Mouse (Mus musculus): ENCODE data around the gene Gm37240. TPM values are rescaled to one million over a fixed set of nuclear protein-coding genes. Genes with fewer than 3 reads are reported as not detected.

Gm37240 gene
- total RNA-seq, 1 experiment = 1.2 TPM

DNA sequence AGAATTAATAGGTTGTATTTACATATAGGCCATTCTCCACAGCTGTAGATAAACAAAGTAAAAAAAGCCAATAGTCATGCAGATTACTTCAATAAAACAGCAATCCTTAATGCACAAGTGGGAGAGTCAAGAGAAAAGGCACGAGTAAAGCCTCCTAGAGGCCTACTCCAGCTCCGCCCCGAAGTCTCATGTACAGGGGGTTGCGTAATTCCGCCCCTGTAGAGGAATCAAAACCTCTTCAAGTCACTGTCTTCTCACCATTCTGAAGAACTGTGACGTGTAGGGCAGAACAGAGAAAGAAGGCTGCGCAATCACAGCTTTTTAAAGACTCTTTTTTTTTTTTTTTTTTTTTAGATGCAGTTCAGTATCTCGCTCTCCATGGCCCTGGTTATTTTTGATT, 393.5 kb downstream of the Gm37240 start:
- no peak for DNase-seq (ENCODE audit: low read depth, low spot score)
- TF ChIP-seq ZNF384 (IDR thresholded peaks at IDR 0.05; ENCODE audit: low read depth, low read length) (no peak), ZC3H11A (IDR thresholded peaks at IDR 0.05; ENCODE audit: borderline replicate concordance, low read depth, low read length) (no peak), MAFK (IDR thresholded peaks at IDR 0.05; ENCODE audit: insufficient read depth, low read depth, low read length) (no peak), HCFC1 (IDR thresholded peaks at IDR 0.05; ENCODE audit: borderline replicate concordance, insufficient read depth, low read length) (no peak), CHD2 (IDR thresholded peaks at IDR 0.05; ENCODE audit: low read depth, low read length) (no peak)
- in situ Hi-C loops (cut with MboI; ENCODE audit: low sequenced_read_pairs in 2 of 2, unreplicated experiment in 2 of 2) = no loop called here
- Histone ChIP-seq H3K9me3 (ENCODE audit: control insufficient read depth, insufficient read depth, low read depth, low read length) (no peaks in the 10 kb centered on the region), H3K4me3 (ENCODE audit: insufficient read depth in 1 of 2, low read depth in 1 of 2, low read length in 2 of 2, poor library complexity in 1 of 2, severe bottlenecking in 1 of 2) (no peak overlapping the region), H3K9ac (ENCODE audit: insufficient read depth, low read depth, low read length, poor library complexity, severe bottlenecking) (no peak overlapping the region), H3K4me1 (ENCODE audit: control insufficient read depth in 2 of 2, insufficient read depth in 2 of 2, low read length in 2 of 2, poor library complexity in 1 of 2) (no peaks in the 10 kb centered on the region), H3K27ac (ENCODE audit: insufficient read depth, low read depth, low read length, poor library complexity, severe bottlenecking) (no peak overlapping the region), H3K36me3 (ENCODE audit: control insufficient read depth, insufficient read depth, low read length, poor library complexity, severe bottlenecking) (no peaks in the 10 kb centered on the region)

- Histone ChIP-seq H3K9me3 (ENCODE audit: control insufficient read depth, insufficient read depth, low read depth, low read length) (no peaks in the 10 kb centered on the region), H3K9ac (ENCODE audit: insufficient read depth, low read depth, low read length, poor library complexity, severe bottlenecking) (no peak overlapping the region), H3K36me3 (ENCODE audit: control insufficient read depth, insufficient read depth, low read length, poor library complexity, severe bottlenecking) (no peaks in the 10 kb centered on the region), H3K27ac (ENCODE audit: insufficient read depth, low read depth, low read length, poor library complexity, severe bottlenecking) (no peak overlapping the region), H3K4me3 (ENCODE audit: insufficient read depth in 1 of 2, low read depth in 1 of 2, low read length in 2 of 2, poor library complexity in 1 of 2, severe bottlenecking in 1 of 2) (no peak overlapping the region), H3K4me1 (ENCODE audit: control insufficient read depth in 2 of 2, insufficient read depth in 2 of 2, low read length in 2 of 2, poor library complexity in 1 of 2) (no peaks in the 10 kb centered on the region)
- in situ Hi-C loops (cut with MboI; ENCODE audit: low sequenced_read_pairs in 2 of 2, unreplicated experiment in 2 of 2) = no loop called here
- TF ChIP-seq CHD2 (IDR thresholded peaks at IDR 0.05; ENCODE audit: low read depth, low read length) (no peak), ZNF384 (IDR thresholded peaks at IDR 0.05; ENCODE audit: low read depth, low read length) (no peak), ZC3H11A (IDR thresholded peaks at IDR 0.05; ENCODE audit: borderline replicate concordance, low read depth, low read length) (no peak), MAFK (IDR thresholded peaks at IDR 0.05; ENCODE audit: insufficient read depth, low read depth, low read length) (no peak), HCFC1 (IDR thresholded peaks at IDR 0.05; ENCODE audit: borderline replicate concordance, insufficient read depth, low read length) (no peak)
- DNase-seq (ENCODE audit: low read depth, low spot score) = no peak
Measured at GRCm38 (mm10) chr3:85490204-85490603, 397.1 kb downstream of the Gm37240 start.

DNA sequence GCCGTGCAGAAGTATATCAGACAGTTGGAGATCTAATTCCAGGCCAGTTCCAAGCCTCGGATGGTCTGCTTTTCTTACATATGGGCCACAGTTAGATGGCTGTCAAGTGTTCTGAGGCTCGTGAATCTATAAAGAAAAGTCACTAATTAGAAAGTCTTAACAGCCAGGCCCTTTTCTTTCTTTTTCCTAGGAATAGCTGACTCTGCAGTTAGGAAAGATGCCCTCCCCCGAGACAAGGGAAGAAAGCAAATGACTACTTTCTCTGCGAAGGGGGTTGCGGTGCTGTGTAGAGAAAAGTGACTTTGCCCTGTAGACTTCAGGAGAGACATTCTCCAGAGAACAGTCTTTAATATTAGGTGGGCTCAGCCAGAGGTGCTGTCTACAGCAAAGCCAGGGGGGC, 399.9 kb downstream of the Gm37240 start:
- TF ChIP-seq MAFK (IDR thresholded peaks at IDR 0.05; ENCODE audit: insufficient read depth, low read depth, low read length) (peak; percentile 51; the same call in 1 of the 2 replicates), ZC3H11A (IDR thresholded peaks at IDR 0.05; ENCODE audit: borderline replicate concordance, low read depth, low read length) (no peak)
- no peak overlapping the region for H3K27ac ChIP-seq (ENCODE audit: insufficient read depth, low read depth, low read length, poor library complexity, severe bottlenecking)
- no peak overlapping the region for H3K4me3 ChIP-seq (ENCODE audit: insufficient read depth in 1 of 2, low read depth in 1 of 2, low read length in 2 of 2, poor library complexity in 1 of 2, severe bottlenecking in 1 of 2)
- in situ Hi-C loops (cut with MboI; ENCODE audit: low sequenced_read_pairs in 2 of 2, unreplicated experiment in 2 of 2) = no loop called here
- no peaks in the 10 kb centered on the region for H3K9me3 ChIP-seq (ENCODE audit: control insufficient read depth, insufficient read depth, low read depth, low read length)
- DNase-seq (ENCODE audit: low read depth, low spot score) = no peak
- no peaks in the 10 kb centered on the region for H3K4me1 ChIP-seq (ENCODE audit: control insufficient read depth in 2 of 2, insufficient read depth in 2 of 2, low read length in 2 of 2, poor library complexity in 1 of 2)
- no peak overlapping the region for H3K9ac ChIP-seq (ENCODE audit: insufficient read depth, low read depth, low read length, poor library complexity, severe bottlenecking)
- H3K36me3 ChIP-seq (ENCODE audit: control insufficient read depth, insufficient read depth, low read length, poor library complexity, severe bottlenecking) = no peaks in the 10 kb centered on the region

DNA sequence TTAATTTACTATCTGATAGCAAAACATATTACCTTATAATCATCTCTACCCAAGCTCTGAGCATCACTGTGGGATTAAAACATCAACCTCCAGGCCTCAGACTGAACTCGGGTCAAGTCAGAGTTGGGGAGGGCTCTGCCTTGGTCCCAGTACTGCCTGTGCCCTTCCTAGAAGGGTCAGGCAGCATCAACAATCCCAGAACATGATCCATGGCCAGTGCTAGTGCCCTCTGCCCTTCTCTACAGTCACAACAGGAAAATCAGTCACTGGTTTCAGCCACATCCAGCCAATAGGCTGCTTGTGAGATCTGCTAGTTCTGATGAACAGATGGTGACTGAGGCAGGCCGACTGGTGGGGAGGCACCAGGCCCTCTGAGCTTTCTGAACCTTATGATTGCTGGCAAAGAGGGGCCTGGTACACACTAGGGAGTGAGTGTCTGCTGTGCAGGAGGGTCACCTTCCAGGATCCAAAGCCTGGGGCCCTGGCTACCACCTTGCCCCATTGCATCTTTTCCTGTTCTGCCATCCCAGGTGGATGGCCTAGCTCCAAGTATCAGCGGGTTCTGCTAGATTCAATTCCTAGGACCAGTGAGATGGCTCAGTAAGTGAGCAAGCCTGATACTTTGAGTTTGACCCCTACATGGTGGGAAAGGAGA, 401.7 kb downstream of the Gm37240 start:
- H3K4me3 ChIP-seq (ENCODE audit: insufficient read depth in 1 of 2, low read depth in 1 of 2, low read length in 2 of 2, poor library complexity in 1 of 2, severe bottlenecking in 1 of 2) = no peak overlapping the region
- in situ Hi-C loops (cut with MboI; ENCODE audit: low sequenced_read_pairs in 2 of 2, unreplicated experiment in 2 of 2) = no loop called here
- TF ChIP-seq CHD2 (IDR thresholded peaks at IDR 0.05; ENCODE audit: low read depth, low read length) (no peak), ZNF384 (IDR thresholded peaks at IDR 0.05; ENCODE audit: low read depth, low read length) (no peak), MAFK (IDR thresholded peaks at IDR 0.05; ENCODE audit: insufficient read depth, low read depth, low read length) (no peak), ZC3H11A (IDR thresholded peaks at IDR 0.05; ENCODE audit: borderline replicate concordance, low read depth, low read length) (no peak), HCFC1 (IDR thresholded peaks at IDR 0.05; ENCODE audit: borderline replicate concordance, insufficient read depth, low read length) (no peak)
- no peaks in the 10 kb centered on the region for H3K36me3 ChIP-seq (ENCODE audit: control insufficient read depth, insufficient read depth, low read length, poor library complexity, severe bottlenecking)
- DNase-seq (ENCODE audit: low read depth, low spot score) = no peak
- no peak overlapping the region for H3K9ac ChIP-seq (ENCODE audit: insufficient read depth, low read depth, low read length, poor library complexity, severe bottlenecking)
- H3K27ac ChIP-seq (ENCODE audit: insufficient read depth, low read depth, low read length, poor library complexity, severe bottlenecking) = no peak overlapping the region
- no peaks in the 10 kb centered on the region for H3K9me3 ChIP-seq (ENCODE audit: control insufficient read depth, insufficient read depth, low read depth, low read length)
- H3K4me1 ChIP-seq (ENCODE audit: control insufficient read depth in 2 of 2, insufficient read depth in 2 of 2, low read length in 2 of 2, poor library complexity in 1 of 2) = no peaks in the 10 kb centered on the region

DNA sequence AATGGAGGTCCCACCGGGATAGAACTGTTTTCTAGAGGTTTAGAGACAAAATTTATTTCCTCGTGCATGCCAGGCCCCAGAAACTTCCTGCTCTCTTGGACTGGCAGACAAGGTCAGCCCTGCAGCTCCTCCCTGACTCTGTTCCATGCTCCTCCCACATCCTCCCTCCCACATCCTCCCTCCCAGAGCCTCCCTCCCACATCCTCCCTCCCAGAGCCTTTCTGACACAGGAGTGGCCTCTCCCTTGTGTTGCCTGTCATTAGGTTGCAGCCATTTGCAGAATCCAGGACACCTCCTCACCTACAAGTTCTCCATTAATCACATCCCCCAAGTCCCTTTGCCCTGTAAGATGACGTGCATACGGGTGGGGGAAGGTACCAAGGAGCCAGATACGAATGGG, 404.7 kb downstream of the Gm37240 start:
- H3K4me3 ChIP-seq (ENCODE audit: insufficient read depth in 1 of 2, low read depth in 1 of 2, low read length in 2 of 2, poor library complexity in 1 of 2, severe bottlenecking in 1 of 2) = no peak overlapping the region
- in situ Hi-C loops (cut with MboI; ENCODE audit: low sequenced_read_pairs in 2 of 2, unreplicated experiment in 2 of 2) = no loop called here
- no peak overlapping the region for H3K27ac ChIP-seq (ENCODE audit: insufficient read depth, low read depth, low read length, poor library complexity, severe bottlenecking)
- no peaks in the 10 kb centered on the region for H3K9me3 ChIP-seq (ENCODE audit: control insufficient read depth, insufficient read depth, low read depth, low read length)
- DNase-seq (ENCODE audit: low read depth, low spot score) = peak; percentile 22
- no peaks in the 10 kb centered on the region for H3K4me1 ChIP-seq (ENCODE audit: control insufficient read depth in 2 of 2, insufficient read depth in 2 of 2, low read length in 2 of 2, poor library complexity in 1 of 2)
- no peaks in the 10 kb centered on the region for H3K36me3 ChIP-seq (ENCODE audit: control insufficient read depth, insufficient read depth, low read length, poor library complexity, severe bottlenecking)
- H3K9ac ChIP-seq (ENCODE audit: insufficient read depth, low read depth, low read length, poor library complexity, severe bottlenecking) = no peak overlapping the region
- TF ChIP-seq ZNF384 (IDR thresholded peaks at IDR 0.05; ENCODE audit: low read depth, low read length) = no peak
- no peak for TF ChIP-seq MAFK (IDR thresholded peaks at IDR 0.05; ENCODE audit: insufficient read depth, low read depth, low read length)
- no peak for TF ChIP-seq CHD2 (IDR thresholded peaks at IDR 0.05; ENCODE audit: low read depth, low read length)
- no peak for TF ChIP-seq ZC3H11A (IDR thresholded peaks at IDR 0.05; ENCODE audit: borderline replicate concordance, low read depth, low read length)
- no peak for TF ChIP-seq HCFC1 (IDR thresholded peaks at IDR 0.05; ENCODE audit: borderline replicate concordance, insufficient read depth, low read length)

Data from ES-E14 (cell line).